Mouse (Mus musculus) kidney, postnatal 25 days (tissue): ENCODE data around the gene Coasy.
"Not testable (repeated sequence)": the region's sequence is repeated elsewhere in the genome, so short reads cannot be mapped to it uniquely, and the experiment has no call there.

Experiments
- DNase-seq, 2 experiments: peaks; one replicate each; pipeline ENCODE4 v3.0.0; 2021; ENCODE audit warnings: mixed read lengths in 2 of 2

The Coasy gene

GRCm38 (mm10) chr11:101089931-101090330 lies 7.6 kb downstream of the Coasy start:
- DNase-seq, result no peak

DNA sequence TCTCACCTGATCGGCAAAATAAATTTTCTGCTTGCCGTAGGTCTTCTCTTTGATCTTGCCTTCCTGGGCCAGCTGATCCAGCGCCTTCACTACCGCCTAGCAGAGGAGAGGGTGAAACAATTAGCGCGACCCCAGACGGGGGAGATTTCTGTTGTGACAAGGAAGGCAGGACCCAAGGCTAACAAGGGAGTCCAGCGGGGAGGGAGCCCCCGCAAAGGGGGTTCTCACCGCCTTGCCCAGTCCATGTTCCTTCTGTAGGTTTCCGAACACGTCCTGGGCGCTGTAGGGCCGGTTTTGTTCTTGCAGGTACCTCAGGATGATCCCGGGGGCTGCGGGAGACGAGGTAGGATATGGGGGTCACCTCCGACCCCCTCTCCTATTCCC lies 12.6 kb downstream of the Coasy start:
- no peak for DNase-seq

GRCm38 (mm10) chr11:101095314-101096024 lies 13.1 kb downstream of the Coasy start, which contains the start of gene Psmc3ip:
Gene Psmc3ip, minus strand, starts transcription at chr11:101095436.
- DNase-seq, result peak; percentile 97 to 98

DNA sequence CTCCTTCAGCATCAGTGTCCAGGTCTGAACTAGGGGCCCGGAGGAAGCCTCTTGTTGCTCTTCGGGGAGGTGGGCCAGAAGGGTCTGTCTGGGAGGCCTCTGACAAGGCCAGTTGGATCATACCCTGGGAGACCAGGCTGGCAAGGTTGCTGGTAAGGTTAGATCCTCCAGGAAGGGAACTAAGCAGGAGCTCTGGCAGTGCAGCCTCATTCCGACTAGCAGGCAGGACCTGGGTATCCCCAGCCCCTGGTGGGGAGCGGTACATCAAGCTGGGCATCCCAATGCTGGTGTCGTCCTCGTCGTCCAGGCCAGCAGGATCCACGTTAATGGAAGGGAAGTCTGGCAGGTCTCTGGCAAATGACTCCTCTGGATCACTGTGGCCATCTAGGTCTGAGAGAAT lies 15.9 kb downstream of the Coasy start:
- DNase-seq, result no peak

DNA sequence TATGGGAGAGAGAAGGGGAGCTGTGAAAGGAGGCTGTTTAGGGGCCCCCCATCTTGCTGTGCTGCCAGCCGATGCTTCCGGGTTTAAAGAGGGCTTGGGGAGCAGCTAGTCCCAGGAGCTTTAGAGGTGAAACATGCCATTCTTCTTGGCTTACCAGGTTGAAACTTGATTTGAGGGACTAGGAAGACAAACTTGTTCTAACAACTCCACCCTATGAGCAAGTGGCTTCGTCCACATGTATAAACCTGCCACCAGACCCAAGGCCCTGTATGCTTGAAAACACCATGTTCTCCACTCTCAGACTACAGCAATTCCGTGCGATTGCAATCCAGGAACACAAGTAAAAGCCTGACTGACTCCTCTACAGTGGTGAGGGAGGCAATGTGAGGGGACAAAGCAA lies 20.6 kb downstream of the Coasy start:
- DNase-seq, result no peak

- DNase-seq, result no peak
Observed at GRCm38 (mm10) chr11:101109351-101109750, 27.0 kb downstream of the Coasy start.

- DNase-seq, result no peak
Observed at GRCm38 (mm10) chr11:101110708-101111107, 28.3 kb downstream of the Coasy start.

DNA sequence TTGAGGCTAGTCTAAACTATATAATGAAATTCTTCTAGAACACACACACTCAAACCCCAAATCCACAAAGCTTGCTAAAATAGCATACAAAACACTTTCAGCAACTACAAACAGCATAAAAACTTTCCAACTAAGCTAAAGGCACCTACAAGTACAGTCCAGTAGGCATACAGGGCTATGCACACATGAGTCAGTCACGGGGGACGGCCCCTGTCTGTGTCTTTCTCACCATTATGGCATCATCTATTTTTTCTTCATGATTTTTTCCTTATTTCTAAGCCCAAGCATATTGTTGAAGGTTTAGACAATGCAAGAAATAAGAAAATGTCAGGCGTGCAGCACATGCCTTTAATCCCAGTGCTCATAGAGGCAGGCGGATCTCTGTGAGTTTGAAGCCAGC lies 28.8 kb downstream of the Coasy start:
- no peak for DNase-seq

DNA sequence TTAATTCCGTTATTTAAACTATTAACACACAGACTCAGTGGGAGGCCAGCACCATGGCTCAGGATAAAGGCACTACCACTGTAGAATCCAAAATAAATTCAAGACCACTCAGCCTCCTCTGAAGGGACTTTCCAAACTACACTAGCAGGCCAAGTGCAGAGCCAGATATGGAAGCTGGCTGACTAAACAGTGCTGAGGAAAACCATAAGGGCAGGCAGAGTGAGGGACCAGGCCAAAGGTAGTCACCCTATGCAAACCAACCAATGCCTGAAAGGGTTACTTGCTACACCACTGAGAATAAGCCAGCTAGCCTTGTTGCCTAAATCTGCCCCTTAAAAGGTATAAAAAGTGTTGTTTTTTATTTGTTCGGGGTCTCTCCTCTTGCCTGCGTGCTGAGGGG lies 29.8 kb downstream of the Coasy start:
- no peak for DNase-seq

GRCm38 (mm10) chr11:101115564-101115963 lies 33.2 kb downstream of the Coasy start:
- DNase-seq, result no peak

DNA sequence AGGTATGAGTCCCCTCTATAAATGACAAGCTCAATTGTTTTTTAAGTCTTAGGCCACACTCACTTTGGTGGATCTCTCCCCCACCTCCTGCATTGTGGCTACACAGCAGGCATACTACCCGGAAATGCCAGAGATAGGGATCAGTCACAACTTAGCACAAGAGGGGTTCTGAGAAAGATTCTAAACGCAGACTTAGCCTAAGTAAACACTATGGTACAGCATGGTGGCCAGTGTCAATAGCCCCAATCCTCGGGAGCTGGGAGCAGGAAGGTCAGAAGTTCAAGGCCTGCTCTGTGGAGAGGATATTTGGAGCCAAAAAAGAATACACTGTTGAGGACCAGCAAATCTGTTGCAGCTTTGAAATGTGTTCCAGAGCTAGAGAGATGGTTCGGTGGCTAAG lies 35.7 kb downstream of the Coasy start:
- DNase-seq, result no peak

- DNase-seq, result no peak
Observed at GRCm38 (mm10) chr11:101119131-101119760, 36.9 kb downstream of the Coasy start.

DNA sequence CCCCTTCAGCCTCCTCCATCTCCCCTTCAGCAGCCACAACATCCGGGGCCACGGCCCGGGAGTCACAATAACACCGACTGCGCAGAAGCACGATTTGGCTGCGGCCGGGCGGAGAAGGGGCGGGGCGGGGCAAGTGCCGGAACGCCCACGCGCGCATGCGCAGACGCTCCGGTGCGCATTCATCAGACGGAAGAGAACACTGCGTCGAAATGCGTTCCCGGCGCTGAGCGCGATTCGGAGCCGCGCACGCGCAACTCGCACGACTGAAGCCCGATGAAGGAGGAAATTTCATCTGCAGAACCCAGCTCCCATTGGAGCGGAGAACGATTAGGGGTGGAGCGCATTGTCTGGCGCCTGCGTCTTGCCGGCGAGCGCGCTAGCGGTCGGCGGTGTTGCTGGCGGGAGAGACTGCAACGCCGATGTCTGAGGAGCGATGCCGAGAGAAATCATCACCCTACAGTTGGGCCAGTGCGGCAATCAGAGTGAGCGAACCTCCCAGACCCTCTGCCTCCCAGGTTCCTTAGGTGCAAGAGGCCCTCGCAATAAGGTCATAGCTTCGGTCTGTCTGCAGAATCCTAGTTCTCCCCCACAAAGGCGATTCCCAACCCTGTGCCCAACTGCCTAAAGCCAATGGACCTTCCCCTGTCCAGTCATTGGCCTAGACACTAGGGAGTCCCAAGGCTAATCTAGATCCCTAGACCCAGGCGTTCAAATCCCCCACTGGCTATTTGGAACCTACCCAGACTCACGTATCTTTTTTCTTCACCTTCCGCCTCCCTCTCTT lies 37.6 kb downstream of the Coasy start, which contains the start of the genes Retreg3 and Tubg1:
Gene Retreg3, minus strand, starts transcription at position 133 of the 784 bp plus-strand sequence.
Gene Tubg1, plus strand, starts transcription at position 178 of the 784 bp plus-strand sequence.
- peak; percentile 98 to 99 for DNase-seq

DNA sequence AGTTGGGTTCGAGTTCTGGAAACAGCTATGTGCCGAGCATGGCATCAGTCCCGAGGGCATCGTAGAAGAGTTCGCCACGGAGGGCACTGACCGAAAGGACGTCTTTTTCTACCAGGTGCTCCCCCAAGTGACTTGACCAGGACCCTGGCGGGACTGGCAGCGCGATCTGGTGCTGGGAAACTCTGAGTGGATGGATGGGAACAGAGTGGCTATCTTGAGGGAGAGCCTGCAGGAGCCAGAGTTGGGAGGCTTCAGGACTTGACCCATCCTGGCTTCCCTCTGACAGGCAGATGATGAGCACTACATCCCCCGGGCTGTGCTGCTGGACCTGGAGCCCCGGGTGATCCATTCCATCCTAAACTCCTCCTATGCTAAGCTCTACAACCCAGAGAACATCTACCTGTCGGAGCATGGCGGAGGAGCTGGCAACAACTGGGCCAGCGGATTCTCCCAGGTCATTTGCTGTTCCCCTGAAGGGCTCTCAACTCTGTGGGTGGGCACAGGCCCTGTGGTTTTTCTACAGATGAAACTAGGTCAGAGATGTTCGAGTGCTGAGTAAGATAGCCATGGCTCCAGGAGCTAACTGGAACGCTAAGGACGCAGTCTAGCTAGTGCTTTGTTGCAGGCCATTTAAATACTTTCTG lies 38.3 kb downstream of the Coasy start:
- no peak for DNase-seq

GRCm38 (mm10) chr11:101124494-101124893 lies 42.1 kb downstream of the Coasy start:
- DNase-seq, result not testable (repeated sequence)

GRCm38 (mm10) chr11:101125008-101125407 lies 42.6 kb downstream of the Coasy start:
- DNase-seq, result not testable (repeated sequence)

GRCm38 (mm10) chr11:101127075-101127474 lies 44.7 kb downstream of the Coasy start:
- peak in 1 of 2 experiments; percentile 37 for DNase-seq

DNA sequence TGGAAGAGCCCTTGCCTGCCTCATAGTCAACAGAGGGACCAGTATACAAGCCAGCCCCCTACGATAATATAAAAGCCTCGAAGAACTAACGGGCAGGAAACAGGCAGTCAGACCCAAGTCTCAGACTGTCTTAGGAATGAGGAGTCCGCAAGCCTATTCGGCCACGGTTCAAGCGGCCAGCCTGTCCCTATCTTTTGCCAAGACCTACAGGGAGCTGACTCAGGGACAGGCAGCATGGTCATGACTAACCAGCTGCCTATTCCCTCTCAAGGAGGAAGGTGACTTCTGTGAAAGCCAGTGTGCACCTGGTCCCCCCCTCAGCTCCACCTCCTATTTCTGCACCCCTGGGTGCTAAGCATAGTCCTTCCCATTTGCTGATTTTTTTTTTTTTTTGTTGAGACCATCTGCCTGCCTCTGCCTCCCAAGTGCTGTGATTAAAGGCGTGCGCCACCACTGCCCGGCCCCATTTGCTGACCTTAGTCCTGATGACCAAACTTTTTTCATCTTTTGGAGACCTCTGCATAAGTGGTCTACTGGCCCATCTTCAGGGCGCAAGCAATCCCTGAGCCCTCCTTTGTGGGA lies 46.7 kb downstream of the Coasy start:
- no peak for DNase-seq

GRCm38 (mm10) chr11:101130056-101130756 lies 47.8 kb downstream of the Coasy start:
- DNase-seq, result peak in 1 of 2 experiments; percentile 53

- no peak for DNase-seq
Observed at GRCm38 (mm10) chr11:101131187-101131586, 48.8 kb downstream of the Coasy start.

DNA sequence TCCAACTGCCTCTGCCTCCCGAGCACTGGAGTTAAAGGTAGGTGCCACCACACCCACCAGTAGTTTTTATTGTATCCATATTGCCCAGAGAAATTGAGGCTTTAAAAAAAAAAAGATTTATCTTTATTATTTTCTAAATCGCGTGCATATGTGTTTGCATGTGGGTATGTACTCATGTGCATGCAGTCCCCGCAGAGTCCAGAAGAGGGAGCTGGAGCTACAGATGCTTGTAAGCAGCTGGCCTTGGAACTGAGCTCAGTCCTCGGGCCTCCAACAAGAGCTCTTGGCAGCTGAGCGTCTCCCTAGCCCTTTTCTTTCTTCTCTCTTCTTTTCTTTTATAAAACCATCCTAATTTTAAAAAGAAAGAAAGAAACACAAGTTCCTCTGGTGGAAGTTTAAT lies 49.3 kb downstream of the Coasy start:
- DNase-seq, result peak; percentile 49 to 53

DNA sequence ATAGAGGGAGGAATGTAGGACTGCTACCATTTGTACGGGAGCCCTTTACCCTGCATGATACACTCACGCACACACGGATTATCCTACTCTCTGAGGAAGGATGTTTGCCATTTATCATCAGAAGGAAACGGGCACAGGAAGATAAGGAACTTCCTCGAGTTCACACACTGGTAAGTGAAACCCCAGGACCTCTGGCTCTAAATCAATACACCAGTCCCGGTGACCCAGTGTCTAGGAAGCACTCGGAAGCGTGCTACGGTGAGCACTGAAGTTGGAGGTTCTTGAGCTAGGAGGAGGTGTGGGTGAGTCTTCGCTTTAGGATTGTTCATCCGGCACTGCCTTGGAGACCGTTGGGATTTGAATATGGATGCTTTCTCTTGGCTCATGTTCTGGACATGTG lies 50.7 kb downstream of the Coasy start:
- DNase-seq, result peak; percentile 35 to 45
